Mouse (Mus musculus) 3T3-L1 (cell line): ENCODE data around the gene Pycr2.

Experiments
- DNase-seq: peaks from one replicate; pipeline ENCODE4 v3.0.0-alpha.2; 2015; ENCODE audit warnings: low read depth, low spot score

Pycr2 gene

GRCm38 (mm10) chr1:180940776-180941460 lies 36.8 kb downstream of the Pycr2 start:
- DNase-seq: no peak

DNA sequence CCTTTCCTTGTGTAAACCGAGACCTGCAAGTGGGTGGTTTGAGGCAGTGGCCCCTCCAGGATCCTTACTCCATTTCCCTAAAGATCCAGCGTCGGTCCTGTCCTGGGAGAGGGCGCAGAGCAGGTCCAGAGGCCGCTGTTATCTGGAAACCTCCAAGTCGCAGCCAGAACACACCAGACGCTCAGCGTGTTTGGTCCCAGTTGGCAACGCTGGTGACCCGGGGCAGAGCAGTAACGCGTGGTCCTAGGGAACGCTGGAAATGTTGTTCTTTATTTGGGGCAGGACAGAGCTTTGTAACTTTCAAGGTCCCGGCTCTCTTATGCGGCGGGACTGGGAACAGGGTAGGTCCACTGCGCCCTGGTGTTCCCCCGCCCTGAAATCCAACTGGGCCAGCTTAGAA lies 37.6 kb downstream of the Pycr2 start:
- DNase-seq: no peak

DNA sequence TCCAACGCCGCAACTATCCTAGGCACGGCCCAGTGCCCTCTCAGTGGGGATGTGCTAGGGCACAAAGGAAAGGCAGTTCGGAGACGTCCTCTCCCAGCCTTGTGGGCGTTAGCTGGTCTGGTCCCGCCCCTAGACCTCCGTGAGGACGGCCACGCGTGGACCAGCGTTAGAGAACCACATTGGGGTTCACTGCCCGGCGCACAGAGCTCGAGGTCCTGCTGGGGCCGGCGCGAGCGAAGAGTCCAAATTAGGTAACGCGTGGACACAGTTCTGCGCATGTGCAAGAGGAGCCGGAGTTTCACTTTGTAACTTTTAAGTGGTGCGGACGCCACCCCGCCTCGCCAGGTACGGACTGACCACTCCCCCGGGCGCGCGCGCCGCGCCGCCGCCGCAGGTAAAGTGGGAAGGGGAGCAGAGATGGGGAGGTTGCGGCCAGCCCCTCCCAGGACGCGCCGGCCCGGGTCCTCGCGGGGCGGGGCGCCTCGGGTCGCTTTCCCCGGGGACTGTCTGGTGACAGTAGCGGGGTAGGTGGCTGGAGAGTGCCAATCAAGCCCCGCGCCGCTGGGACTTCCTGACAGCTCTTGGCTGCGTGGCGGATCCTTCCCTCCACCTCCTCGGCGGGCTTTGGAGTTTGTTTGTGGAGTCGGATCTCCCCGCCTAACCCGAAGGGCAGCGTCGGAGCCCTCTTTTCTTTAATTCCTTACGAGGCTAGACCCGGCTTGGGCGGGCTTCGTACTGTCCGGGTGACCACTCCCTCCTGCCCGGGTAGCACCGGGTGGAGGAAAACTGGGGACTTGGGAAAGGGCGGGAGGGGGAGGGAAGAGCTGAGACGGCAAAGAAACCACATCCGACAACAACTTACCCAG lies 38.3 kb downstream of the Pycr2 start, which contains the start of gene Tmem63a:
Tmem63a (plus strand) TSS at position 179 of the 866 bp plus-strand sequence.
- peak; percentile 84 for DNase-seq

GRCm38 (mm10) chr1:180943032-180943644 lies 39.0 kb downstream of the Pycr2 start:
- DNase-seq: no peak

GRCm38 (mm10) chr1:180943896-180944295 lies 39.8 kb downstream of the Pycr2 start:
- DNase-seq: peak; percentile 72

DNA sequence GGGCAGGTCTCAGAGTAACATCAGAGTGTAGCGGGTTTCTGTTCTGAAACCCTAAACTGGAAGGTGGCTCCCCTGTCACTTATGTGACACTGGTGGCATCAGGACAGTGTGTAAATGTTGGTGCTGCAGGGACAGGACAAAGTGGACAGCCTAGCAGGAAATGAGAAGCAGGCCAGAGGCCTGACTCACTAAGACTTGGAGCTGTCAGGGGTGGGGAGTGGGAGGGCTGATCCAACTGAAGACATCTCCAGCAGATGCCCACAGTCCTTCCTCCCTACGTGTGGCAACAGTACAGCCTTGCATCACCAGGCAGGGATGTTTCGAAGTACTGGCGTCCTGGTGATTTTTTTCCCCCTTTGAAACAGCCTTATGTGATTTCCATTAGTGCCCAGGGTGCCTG lies 40.5 kb downstream of the Pycr2 start:
- peak; percentile 91 for DNase-seq

GRCm38 (mm10) chr1:180945001-180945980 lies 41.2 kb downstream of the Pycr2 start:
- peak; percentile 93 for DNase-seq

DNA sequence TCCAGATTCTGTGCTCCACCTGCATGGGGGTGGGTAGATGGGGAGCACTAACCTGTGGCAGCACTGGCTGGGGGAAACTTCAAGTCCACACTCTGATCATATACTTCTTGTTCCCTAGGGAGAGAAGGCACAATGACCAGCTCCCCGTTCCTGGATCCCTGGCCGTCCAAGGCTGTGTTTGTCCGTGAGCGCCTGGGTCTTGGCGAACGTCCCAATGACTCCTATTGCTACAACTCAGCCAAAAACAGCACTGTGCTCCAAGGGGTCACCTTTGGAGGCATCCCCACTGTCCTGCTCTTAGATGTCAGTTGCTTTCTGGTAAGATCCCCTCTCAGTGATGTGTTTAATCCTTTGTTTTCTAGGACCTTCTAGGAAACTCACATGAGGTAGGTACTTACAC lies 42.4 kb downstream of the Pycr2 start:
- no peak for DNase-seq

DNA sequence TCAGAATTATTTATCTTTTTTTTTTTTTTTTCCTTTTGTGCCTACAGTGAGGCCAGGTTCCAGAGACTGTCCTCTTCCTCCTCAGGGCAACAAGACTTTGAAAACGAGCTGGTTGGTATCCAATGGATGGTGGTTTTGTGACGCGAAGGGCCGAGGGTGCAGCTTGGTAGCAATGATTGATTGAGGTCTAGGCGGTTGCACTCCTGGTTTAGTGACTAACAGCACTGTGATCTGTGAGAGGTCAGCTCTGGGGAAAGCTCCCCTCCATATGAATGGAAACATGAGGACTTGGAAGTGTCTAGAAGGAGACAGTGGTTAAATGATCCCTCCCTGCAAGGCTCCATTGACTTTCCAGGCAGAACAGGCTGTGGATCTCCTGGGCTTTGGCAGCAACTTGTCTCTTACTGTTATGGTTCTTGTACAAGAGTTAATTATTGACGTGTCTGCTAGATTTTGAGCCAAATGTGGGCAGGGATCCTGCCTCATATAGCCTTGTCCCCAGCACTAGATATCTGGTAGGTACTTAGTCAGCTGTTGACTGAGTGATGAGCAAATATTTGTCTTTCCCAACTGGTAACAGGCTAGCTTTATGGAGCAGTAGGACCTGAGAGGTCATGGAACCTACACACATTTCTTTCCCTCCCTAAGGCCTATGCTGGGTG lies 48.1 kb downstream of the Pycr2 start:
- DNase-seq: no peak

DNA sequence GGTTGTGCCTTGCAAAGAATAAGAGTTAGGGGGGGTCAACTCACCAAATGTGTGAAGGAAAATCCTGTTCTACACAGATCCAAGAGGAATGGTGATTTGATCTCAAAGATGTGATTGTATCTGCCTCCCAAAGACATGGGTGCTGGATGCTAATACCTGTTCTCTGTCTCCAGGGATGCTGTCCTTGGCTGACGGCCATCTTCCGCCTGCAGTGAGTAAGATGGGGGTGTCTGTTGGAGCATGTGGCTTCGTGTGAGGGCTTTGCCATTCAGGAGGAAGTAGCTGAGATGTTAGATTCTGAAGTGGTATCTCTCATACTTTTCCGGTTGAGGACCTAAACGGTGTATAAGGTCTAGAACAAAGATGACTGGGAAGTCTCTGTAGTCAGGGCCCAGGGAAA lies 48.7 kb downstream of the Pycr2 start:
- no peak for DNase-seq

DNA sequence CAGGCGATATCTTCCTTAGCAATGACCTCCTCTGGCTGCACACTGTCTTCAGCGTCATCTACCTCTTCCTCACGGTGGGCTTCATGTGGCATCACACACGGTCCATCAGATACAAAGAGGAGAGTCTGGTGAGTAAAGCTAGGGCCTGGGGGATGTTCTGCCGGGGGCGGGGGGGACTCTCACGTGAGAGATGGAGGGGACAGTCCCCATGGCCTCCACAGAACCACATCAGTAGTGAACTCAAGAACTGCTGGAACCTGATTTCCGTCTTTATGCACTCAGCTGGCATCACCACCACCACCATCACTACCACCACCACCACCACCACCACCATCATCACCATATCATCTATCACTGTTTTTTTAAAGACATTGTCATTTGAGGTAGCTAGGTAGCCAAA lies 52.3 kb downstream of the Pycr2 start:
- no peak for DNase-seq

DNA sequence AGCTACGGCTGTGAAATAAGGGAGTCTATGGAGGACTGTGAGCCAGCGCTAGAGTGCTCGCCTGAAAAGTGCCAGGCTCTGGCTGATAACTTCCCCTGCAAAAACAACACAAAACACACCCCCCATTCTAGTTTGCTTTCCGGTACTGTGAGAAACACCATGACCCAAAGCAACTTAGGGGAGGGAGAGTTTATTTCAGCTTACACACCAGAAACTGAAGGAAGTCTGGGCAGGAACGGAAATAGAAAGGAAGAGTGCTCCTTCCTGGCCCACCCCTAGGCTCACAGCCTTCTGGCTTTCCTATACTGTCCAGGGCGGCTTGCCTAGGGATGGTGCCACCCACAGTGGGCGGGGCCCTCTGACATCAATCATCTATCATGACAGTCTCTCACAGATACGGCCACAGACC lies 52.9 kb downstream of the Pycr2 start:
- peak; percentile 31 for DNase-seq
